Mouse (Mus musculus): ENCODE measurements around the gene Gm7173.

Gm7173 gene

GRCm38 (mm10) chrX:79516977-79517645 is at the start of gene Gm7173:
Gm7173 (minus strand) TSS chrX:79517285.
- no peak for DNase-seq

- DNase-seq, result no peak
Measured at GRCm38 (mm10) chrX:79517646-79518016, 546 bp upstream of the Gm7173 start.

- DNase-seq, result no peak
Measured at GRCm38 (mm10) chrX:79316790-79317189, 200.3 kb downstream of the Gm7173 start.

All from thymus, postnatal 25 days (tissue).